Mouse (Mus musculus) liver, embryonic 14.5 days (tissue): ENCODE measurements around the gene Coro1c.

Experiments
- CTCF ChIP-seq: IDR thresholded peaks from 2 replicates; pipeline ENCODE4 v1.5.1; 2016; ENCODE audit warnings: antibody characterized with exemption, low read depth, control low read depth
- EP300 ChIP-seq: IDR thresholded peaks from 2 replicates; pipeline ENCODE4 v1.6.1; 2016; ENCODE audit warnings: antibody characterized with exemption, low read depth

GRCm38 (mm10) chr5:113882566-113883383 is 25.8 kb downstream of the Coro1c start:
- TF ChIP-seq CTCF (no peak), EP300 (no peak)
